Mouse (Mus musculus): Measurements from ENCODE around the gene Irf3.
A peak's percentile ranks its signal among the peaks of the same experiment; 100 is the strongest.

The Irf3 gene

GRCm38 (mm10) chr7:45036702-45037101 lies 39.3 kb downstream of the Irf3 start:
- no peak for DNase-seq

- DNase-seq: peak; percentile 82
Measured at GRCm38 (mm10) chr7:45037720-45038361, 40.4 kb downstream of the Irf3 start.

GRCm38 (mm10) chr7:45038411-45038810 lies 41.0 kb downstream of the Irf3 start:
- no peak for DNase-seq

GRCm38 (mm10) chr7:45040851-45041250 lies 43.4 kb downstream of the Irf3 start:
- no peak for DNase-seq

- DNase-seq: no peak
Measured at GRCm38 (mm10) chr7:45043307-45043706, 45.9 kb downstream of the Irf3 start.

GRCm38 (mm10) chr7:45045741-45046140 lies 48.3 kb downstream of the Irf3 start:
- no peak for DNase-seq

GRCm38 (mm10) chr7:45046853-45047350 lies 49.5 kb downstream of the Irf3 start:
- no peak for DNase-seq

GRCm38 (mm10) chr7:45047491-45047890 lies 50.0 kb downstream of the Irf3 start:
- DNase-seq: no peak

GRCm38 (mm10) chr7:45048001-45048890 lies 50.8 kb downstream of the Irf3 start:
- no peak for DNase-seq

GRCm38 (mm10) chr7:45048923-45049657 lies 51.6 kb downstream of the Irf3 start:
- DNase-seq: no peak

- DNase-seq: peak; percentile 49
Measured at GRCm38 (mm10) chr7:45050945-45051600, 53.6 kb downstream of the Irf3 start.

- no peak for DNase-seq
Measured at GRCm38 (mm10) chr7:45051601-45051974, 54.1 kb downstream of the Irf3 start.
